Mouse (Mus musculus) forebrain, embryonic 13.5 days (tissue): ENCODE measurements around the gene Rnf41. TPM values are rescaled to one million over a fixed set of nuclear protein-coding genes. Genes with fewer than 3 reads are reported as not detected.

Experiments
- ATAC-seq: fragments of 200-750 bp; cut with Nextera tagmentation; 2 replicates; pipeline ENCODE4 v1.8.0; 2017
- H3K27ac ChIP-seq: fragments of 300-500 bp; sonication (generic); 2 replicates; pipeline ENCODE4 v1.5.1; 2015; ENCODE audit warnings: inconsistent platforms, mild to moderate bottlenecking, moderate library complexity
- H3K27me3 ChIP-seq: fragments of 300-500 bp; sonication (generic); 2 replicates; pipeline ENCODE4 v1.6.1; 2015; ENCODE audit warnings: mild to moderate bottlenecking, inconsistent platforms
- H3K36me3 ChIP-seq: fragments of 300-500 bp; sonication (generic); 2 replicates; pipeline ENCODE4 v1.6.1; 2015; ENCODE audit warnings: mild to moderate bottlenecking, inconsistent platforms; ENCODE audit not compliant: poor library complexity, severe bottlenecking
- H3K4me1 ChIP-seq: fragments of 300-500 bp; sonication (generic); 2 replicates; pipeline ENCODE4 v1.6.1; 2015; ENCODE audit warnings: inconsistent platforms
- H3K4me2 ChIP-seq: fragments of 300-500 bp; sonication (generic); 2 replicates; pipeline ENCODE4 v1.6.1; 2015; ENCODE audit warnings: inconsistent platforms, mild to moderate bottlenecking, moderate library complexity
- H3K4me3 ChIP-seq: fragments of 300-500 bp; sonication (generic); 2 replicates; pipeline ENCODE4 v1.5.1; 2015; ENCODE audit warnings: mild to moderate bottlenecking, inconsistent platforms
- H3K9ac ChIP-seq: fragments of 300-500 bp; sonication (generic); 2 replicates; pipeline ENCODE4 v1.6.1; 2015; ENCODE audit warnings: mild to moderate bottlenecking, inconsistent platforms
- H3K9me3 ChIP-seq: fragments of 300-500 bp; sonication (generic); replicated peaks from 2 replicates; pipeline ENCODE4 v1.6.1; 2016; ENCODE audit warnings: inconsistent platforms
- WGBS: fragments of 180-500 bp; shearing (Covaris S2); methylation state at CpG from one replicate; pipeline ENCODE4 v1.1.7; 2015; 5-methylcytosine and 5-hydroxymethylcytosine counted together
- polyA plus RNA-seq: library from polyadenylated mRNA; unstranded; fragments of >200 nt; fragmentation: Nextera tagmentation; extraction: Ambion mirVana; gene quantifications from 2 replicates; pipeline ENCODE4 v1.2.1, GENCODE M21; 2015

The Rnf41 gene
- polyA plus RNA-seq, 1 experiment from 2014 or later = 76.4 TPM

DNA sequence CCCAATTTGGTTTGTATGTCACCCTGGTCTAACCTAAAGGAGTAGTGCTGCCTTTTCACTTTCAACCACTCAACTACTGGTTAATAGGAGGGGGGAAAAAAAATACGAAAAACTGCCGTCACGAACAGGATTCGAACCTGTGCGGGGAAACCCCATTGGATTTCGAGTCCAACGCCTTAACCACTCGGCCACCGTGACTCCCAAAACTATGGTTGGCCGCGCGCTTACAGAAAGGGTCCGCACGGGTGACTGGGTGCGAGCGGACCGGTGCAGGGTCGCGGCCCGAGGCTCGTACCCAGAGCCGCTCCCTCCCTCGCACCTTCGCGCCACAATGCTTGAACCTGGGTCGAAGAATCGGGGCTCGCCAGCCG is 46.9 kb downstream of the Rnf41 start:
- Histone ChIP-seq H3K4me2 (peak overlapping the region; percentile 94), H3K4me3 (peak overlapping the region; percentile 98), H3K36me3 (peaks cover 23% of the 10 kb centered on the region), H3K9ac (peak overlapping the region; percentile 99), H3K9me3 (no peaks in the 10 kb centered on the region), H3K27ac (peak overlapping the region; percentile 97), H3K27me3 (no peaks in the 10 kb centered on the region), H3K4me1 (peaks cover 22% of the 10 kb centered on the region)
- ATAC-seq = peak; percentile 72
- under 1% methylated on average over 29 of the region's 29 CpGs for WGBS

DNA sequence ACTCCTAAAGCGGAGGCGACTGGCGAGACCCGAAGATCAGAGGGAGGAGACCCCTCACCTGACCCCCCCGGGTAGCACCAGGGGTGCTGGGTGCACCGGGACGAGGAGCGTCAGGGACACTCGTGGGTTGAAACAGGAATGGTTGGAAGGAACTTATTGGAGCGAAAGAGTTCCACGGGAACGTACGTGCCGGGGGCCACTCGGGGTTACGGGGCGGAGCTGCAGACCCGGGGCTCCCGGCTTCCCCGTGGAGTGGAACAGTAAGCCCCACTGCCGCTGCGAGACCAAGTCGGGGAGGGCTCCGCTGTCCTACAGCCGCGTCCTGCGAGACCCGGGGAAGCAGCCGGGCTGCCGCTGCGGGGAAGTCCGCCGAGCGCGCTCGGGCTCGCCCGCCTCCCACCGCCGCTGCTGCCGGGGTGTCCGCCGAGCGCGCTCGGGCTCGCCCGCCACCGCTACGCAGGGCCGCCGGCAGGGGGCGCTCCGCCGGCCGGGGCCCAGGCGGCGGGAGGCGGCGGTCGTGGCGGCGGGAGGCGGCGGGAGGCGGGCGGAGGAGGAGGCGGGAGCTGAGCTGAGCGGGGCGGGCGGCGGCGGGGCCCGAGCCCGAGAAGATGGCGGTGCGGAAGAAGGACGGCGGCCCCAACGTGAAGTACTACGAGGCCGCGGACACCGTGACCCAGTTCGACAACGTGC is 47.4 kb downstream of the Rnf41 start, which contains the start of gene Smarcc2:
Smarcc2 (plus strand) TSS at position 530 of the 690 bp plus-strand sequence.
- Histone ChIP-seq H3K9me3 (no peaks in the 10 kb centered on the region), H3K4me1 (peaks cover 22% of the 10 kb centered on the region), H3K36me3 (peaks cover 28% of the 10 kb centered on the region), H3K9ac (peak within 1 kb of the TSS; percentile 99), H3K27me3 (no peaks in the 10 kb centered on the region), H3K4me2 (peak within 1 kb of the TSS; percentile 94), H3K27ac (peak within 1 kb of the TSS; percentile 97), H3K4me3 (peak within 1 kb of the TSS; percentile 98)
- under 1% methylated on average over 48 of the region's 86 CpGs for WGBS
- peak; percentile 76 for ATAC-seq

DNA sequence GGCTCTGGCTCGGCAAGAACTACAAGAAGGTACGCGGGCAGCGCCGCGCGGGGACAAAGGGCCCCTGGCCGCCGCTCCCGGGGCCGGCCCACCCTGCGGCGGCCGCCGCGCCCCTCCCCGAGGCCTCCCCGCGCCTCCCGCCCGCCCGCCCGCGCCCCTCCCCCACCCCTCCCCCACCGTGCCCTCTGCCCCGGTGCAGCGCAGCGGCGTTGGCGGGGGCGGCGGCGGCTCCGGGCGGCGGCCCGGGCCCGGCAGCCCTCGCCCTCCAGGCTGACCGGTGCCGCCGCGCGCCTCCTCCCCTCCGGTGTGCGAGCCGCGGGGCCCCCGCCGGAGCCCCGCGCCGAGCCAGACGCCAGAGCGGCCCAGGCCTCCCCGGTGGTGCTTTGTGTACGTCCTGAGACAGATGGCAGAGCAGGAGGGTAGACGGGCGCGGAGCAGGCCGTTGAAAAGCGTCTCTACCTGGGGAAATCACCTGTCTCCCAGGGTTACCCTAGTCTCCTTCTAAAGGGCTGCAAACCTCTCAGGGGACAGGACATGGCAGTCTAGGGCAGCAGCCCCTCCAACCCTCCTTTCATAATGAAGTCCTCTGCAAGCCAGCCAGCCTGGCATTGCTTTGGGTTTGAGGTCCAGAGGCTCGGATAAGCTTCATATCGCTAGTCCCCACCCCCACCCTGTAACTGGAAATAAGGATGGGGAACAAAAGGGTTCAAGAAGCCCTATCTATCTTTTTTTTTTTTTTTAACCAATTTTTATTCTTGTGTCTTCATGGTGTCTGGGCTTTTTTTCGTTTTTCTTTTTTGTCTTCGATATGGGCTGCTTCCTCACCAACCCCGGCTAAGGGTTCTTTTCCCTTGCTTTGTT is 48.2 kb downstream of the Rnf41 start:
- Histone ChIP-seq H3K9ac (peak overlapping the region; percentile 99), H3K9me3 (no peaks in the 10 kb centered on the region), H3K4me3 (peak overlapping the region; percentile 98), H3K4me2 (peak overlapping the region; percentile 94), H3K27me3 (no peaks in the 10 kb centered on the region), H3K4me1 (peaks cover 22% of the 10 kb centered on the region), H3K27ac (peak overlapping the region; percentile 97), H3K36me3 (peaks cover 36% of the 10 kb centered on the region)
- ATAC-seq = peak; percentile 62
- 2% methylated on average over 28 of the region's 67 CpGs for WGBS

DNA sequence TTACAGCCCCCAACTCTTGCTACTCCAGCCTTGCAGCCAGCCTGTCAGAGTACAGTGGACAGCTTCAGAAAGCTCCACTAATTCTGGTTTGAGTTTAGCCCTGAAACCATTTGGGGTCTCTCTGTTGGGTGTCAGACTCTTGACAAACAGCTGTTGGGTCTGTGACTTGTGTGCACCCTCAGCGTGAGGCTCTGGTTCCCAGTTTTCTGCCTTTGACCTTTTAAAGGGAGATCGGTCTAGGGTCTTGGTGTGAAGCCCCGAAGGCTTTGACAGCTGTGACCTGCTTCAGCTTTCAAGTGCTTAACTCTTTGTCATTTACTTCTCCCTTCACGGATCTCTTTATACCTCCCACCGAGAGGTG is 48.8 kb downstream of the Rnf41 start:
- ATAC-seq = no peak
- Histone ChIP-seq H3K36me3 (peaks cover 42% of the 10 kb centered on the region), H3K9ac (peak overlapping the region; percentile 99), H3K27ac (peak overlapping the region; percentile 97), H3K4me1 (peaks cover 19% of the 10 kb centered on the region), H3K27me3 (no peaks in the 10 kb centered on the region), H3K9me3 (no peaks in the 10 kb centered on the region), H3K4me2 (peak overlapping the region; percentile 94), H3K4me3 (peak overlapping the region; percentile 98)
- 3% methylated on average over 5 of the region's 5 CpGs for WGBS

DNA sequence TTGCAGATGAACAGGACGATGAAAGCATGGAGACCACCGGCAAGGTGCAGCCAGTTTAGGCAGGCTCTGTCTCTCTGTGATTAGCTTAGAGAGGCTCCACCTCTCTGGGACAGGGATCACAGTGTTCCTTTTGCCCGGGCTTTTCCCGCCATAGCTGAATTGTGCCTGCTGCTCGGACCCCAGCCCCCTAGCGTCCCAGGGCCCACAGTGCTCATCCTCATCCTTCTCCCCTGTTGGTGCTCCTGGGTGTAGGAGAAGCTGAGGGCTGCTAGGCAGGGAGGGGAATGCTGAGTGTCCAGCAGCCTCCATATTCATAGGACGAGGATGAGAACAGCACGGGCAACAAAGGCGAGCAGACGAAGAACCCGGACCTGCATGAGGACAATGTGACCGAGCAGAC is 62.9 kb downstream of the Rnf41 start:
- Histone ChIP-seq H3K27me3 (no peaks in the 10 kb centered on the region), H3K27ac (no peak overlapping the region), H3K4me1 (no peaks in the 10 kb centered on the region), H3K9ac (no peak overlapping the region), H3K36me3 (peaks cover 96% of the 10 kb centered on the region), H3K9me3 (no peaks in the 10 kb centered on the region), H3K4me2 (no peak overlapping the region), H3K4me3 (no peak overlapping the region)
- WGBS = 82% methylated on average over 12 of the region's 12 CpGs
- ATAC-seq = no peak

DNA sequence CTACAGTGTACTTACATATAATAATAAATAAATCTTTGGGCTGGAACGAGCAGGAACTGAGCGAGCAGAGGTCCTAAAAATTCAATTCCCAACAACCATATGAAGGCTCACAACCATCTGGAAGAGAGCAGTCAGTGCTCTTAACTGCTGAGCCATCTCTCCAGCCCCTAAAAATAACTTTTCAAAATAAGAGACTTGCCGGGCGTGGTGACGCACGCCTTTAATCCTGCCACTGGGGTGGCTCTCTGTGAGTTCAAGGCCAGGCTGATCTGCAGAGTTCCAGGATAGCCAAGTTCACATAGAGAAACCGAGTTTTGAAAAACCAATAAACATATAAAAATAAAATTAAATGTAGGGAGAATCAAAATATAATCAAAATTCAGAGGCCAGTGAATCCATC is 74.9 kb downstream of the Rnf41 start:
- WGBS = 95% methylated on average over 7 of the region's 7 CpGs
- Histone ChIP-seq H3K27ac (no peak overlapping the region), H3K9ac (no peak overlapping the region), H3K27me3 (no peaks in the 10 kb centered on the region), H3K9me3 (no peaks in the 10 kb centered on the region), H3K36me3 (peaks cover 98% of the 10 kb centered on the region), H3K4me2 (no peak overlapping the region), H3K4me3 (no peak overlapping the region), H3K4me1 (peaks cover 4% of the 10 kb centered on the region)
- no peak for ATAC-seq

DNA sequence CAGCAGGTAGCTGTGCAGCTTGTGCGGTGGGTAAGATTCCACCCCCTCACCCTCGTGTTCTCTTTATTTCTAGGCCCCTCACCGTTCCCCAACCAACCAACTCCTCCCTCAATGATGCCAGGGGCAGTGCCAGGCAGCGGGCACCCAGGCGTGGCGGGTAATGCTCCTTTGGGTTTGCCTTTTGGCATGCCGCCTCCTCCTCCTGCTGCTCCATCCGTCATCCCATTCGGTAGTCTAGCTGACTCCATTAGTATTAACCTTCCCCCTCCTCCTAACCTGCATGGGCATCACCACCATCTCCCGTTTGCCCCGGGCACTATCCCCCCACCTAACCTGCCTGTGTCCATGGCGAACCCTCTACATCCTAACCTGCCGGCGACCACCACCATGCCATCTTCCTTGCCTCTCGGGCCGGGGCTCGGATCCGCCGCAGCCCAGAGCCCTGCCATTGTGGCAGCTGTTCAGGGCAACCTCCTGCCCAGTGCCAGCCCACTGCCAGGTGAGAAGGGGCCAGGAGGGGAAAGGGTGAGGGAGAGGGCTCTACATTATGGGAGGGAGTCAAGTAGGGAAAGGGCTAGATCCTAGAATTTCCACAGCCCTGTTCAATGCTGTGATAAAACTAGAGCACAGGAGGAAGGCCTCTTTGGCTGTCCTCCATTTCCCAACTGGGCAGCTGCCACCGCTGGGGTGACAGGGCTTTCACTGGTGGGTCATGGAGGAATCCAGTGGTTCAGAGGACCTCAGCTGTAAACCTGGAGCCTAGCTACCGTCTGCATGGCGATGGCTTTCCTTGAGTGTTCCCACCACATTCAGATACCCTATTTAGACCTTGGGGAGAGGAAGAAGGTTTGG is 76.6 kb downstream of the Rnf41 start:
- Histone ChIP-seq H3K4me2 (no peak overlapping the region), H3K4me1 (peaks cover 19% of the 10 kb centered on the region), H3K27ac (no peak overlapping the region; the same call in 1 of the 2 replicates), H3K27me3 (no peaks in the 10 kb centered on the region), H3K9ac (0 out of 2 replicates have a peak overlapping the region, but pooled peaks have one; percentile 16), H3K9me3 (no peaks in the 10 kb centered on the region), H3K36me3 (peaks cover 88% of the 10 kb centered on the region), H3K4me3 (no peak overlapping the region)
- 95% methylated on average over 22 of the region's 22 CpGs for WGBS
- no peak for ATAC-seq

DNA sequence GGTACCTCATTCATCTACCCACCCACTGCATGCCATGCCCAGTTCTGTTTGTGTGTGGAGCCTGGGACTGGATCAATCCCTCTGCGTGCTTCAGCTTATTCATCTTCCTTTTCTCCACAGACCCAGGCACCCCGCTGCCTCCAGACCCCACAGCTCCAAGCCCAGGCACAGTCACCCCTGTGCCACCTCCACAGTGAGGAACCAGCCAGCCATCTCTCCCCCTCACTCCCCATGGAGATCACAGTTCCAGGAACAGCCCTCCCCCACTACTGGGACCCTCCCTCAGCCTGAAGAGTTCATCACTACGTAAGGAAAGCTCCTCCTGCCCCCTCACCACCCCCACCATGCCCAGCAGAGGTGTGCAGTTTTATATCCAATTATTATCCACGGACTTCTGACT is 77.3 kb downstream of the Rnf41 start:
- no peak overlapping the region for H3K27ac ChIP-seq
- no peak overlapping the region for H3K4me2 ChIP-seq
- no peak overlapping the region for H3K9ac ChIP-seq
- H3K9me3 ChIP-seq = no peaks in the 10 kb centered on the region
- H3K4me1 ChIP-seq = peaks cover 19% of the 10 kb centered on the region
- H3K36me3 ChIP-seq = peaks cover 81% of the 10 kb centered on the region
- no peak for ATAC-seq
- no peaks in the 10 kb centered on the region for H3K27me3 ChIP-seq
- WGBS = 88% methylated on average over 4 of the region's 4 CpGs
- no peak overlapping the region for H3K4me3 ChIP-seq

DNA sequence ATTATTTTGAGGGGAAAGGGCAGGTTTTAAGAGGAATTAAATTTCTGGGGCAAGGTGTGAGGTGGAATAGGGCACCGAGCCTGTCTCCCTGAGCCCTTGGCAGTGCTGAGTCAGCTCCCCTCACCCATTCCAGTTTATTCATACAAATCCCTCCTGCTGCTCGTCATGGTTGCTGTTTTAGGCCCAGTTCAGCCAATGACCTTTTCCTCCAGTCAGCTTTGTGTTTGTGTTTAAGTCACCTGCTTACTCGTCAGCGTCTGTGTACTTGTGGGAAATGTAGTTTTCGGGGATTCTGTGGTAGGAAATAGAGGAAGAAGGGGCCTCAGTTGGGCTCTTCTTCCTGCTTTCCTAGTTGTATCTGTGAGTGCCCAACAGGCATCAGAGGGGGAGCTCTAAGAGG is 77.9 kb downstream of the Rnf41 start:
- Histone ChIP-seq H3K4me1 (peaks cover 20% of the 10 kb centered on the region), H3K27ac (no peak overlapping the region), H3K4me3 (no peak overlapping the region), H3K9ac (0 out of 2 replicates have a peak overlapping the region, but pooled peaks have one; percentile 18), H3K27me3 (no peaks in the 10 kb centered on the region), H3K4me2 (no peak overlapping the region), H3K9me3 (no peaks in the 10 kb centered on the region), H3K36me3 (peaks cover 75% of the 10 kb centered on the region)
- ATAC-seq = no peak
- WGBS = 69% methylated on average over 5 of the region's 5 CpGs

DNA sequence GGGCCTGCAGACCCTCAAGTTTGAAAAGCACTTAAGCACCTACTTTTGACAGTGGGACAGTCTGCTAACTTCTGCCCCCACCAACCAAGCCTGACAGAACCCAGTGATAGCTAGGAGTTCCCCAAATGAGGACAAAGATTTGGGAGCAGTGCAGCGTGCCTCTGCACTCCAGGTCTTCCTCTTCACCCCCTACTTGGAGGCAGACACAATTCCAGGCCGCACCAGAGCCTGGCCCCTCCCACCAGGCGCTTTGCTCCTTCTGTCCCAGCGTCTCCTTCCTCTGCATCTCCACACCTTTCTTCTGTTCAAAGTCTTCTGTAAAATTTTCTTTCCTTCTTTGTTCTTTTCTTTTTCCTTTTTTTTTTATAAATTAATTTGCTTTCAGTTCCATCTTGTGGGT is 78.3 kb downstream of the Rnf41 start:
- no peak overlapping the region for H3K4me3 ChIP-seq
- H3K36me3 ChIP-seq = peaks cover 71% of the 10 kb centered on the region
- H3K9ac ChIP-seq = 0 out of 2 replicates have a peak overlapping the region, but pooled peaks have one; percentile 18
- H3K27me3 ChIP-seq = no peaks in the 10 kb centered on the region
- H3K27ac ChIP-seq = no peak overlapping the region
- no peak for ATAC-seq
- H3K4me2 ChIP-seq = no peak overlapping the region
- no peaks in the 10 kb centered on the region for H3K9me3 ChIP-seq
- H3K4me1 ChIP-seq = peaks cover 24% of the 10 kb centered on the region
- WGBS = 67% methylated on average over 4 of the region's 4 CpGs

DNA sequence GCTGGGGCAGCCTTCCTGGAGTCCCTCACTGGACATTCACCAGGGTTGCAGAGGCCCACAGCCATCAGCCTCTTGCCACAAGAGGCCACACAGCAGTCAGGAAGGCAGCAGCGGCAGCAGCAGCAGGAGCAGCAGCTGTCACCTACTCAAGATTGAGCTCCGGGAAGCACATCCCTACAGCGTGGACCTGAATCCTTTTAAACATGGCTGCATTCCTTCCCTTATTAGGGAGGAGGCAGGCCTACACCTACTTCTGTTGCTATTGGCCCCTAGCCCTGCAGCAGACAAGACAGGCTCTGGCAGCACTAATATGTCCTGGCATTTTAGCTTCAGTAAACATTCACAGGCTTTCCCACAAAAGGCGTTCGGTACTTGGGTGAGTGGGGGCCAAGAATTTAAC is 78.8 kb downstream of the Rnf41 start:
- Histone ChIP-seq H3K36me3 (peaks cover 67% of the 10 kb centered on the region), H3K4me2 (no peak overlapping the region), H3K9me3 (no peaks in the 10 kb centered on the region), H3K4me1 (peaks cover 28% of the 10 kb centered on the region), H3K9ac (0 out of 2 replicates have a peak overlapping the region, but pooled peaks have one; percentile 18), H3K4me3 (no peak overlapping the region), H3K27me3 (no peaks in the 10 kb centered on the region), H3K27ac (no peak overlapping the region)
- 78% methylated on average over 5 of the region's 5 CpGs for WGBS
- no peak for ATAC-seq
